Mouse (Mus musculus) embryo, embryonic 10 days (tissue): ENCODE measurements around the gene Gm5483.
"Not testable (repeated sequence)": the region's sequence is repeated elsewhere in the genome, so short reads cannot be mapped to it uniquely, and the experiment has no call there.

Experiments used
- DNase-seq: peaks from one replicate; pipeline ENCODE4 v3.0.0-alpha.2; 2015; ENCODE audit warnings: low spot score

Gene Gm5483

GRCm38 (mm10) chr16:36183912-36184311 is at the start of gene Gm5483:
Gm5483 (plus strand) TSS chr16:36184212.
- DNase-seq = not testable (repeated sequence)

GRCm38 (mm10) chr16:36138201-36138600 is 45.8 kb upstream of the Gm5483 start:
- DNase-seq = no peak

GRCm38 (mm10) chr16:36156402-36156975 is 27.5 kb upstream of the Gm5483 start, which contains the start of gene Stfa2l1:
Stfa2l1 (plus strand) TSS chr16:36156811.
- DNase-seq = no peak

GRCm38 (mm10) chr16:36167841-36168240 is 16.2 kb upstream of the Gm5483 start:
- not testable (repeated sequence) for DNase-seq

- DNase-seq = no peak
Observed at GRCm38 (mm10) chr16:36176108-36176507, 7.9 kb upstream of the Gm5483 start.

GRCm38 (mm10) chr16:36179910-36180309 is 4.1 kb upstream of the Gm5483 start:
- no peak for DNase-seq

- DNase-seq = peak; percentile 7
Observed at GRCm38 (mm10) chr16:36199226-36199625, 15.2 kb downstream of the Gm5483 start.

- DNase-seq = no peak
Observed at GRCm38 (mm10) chr16:36203846-36204245, 19.8 kb downstream of the Gm5483 start.

GRCm38 (mm10) chr16:36205684-36206083 is 21.7 kb downstream of the Gm5483 start:
- DNase-seq = not testable (repeated sequence)

- DNase-seq = no peak
Observed at GRCm38 (mm10) chr16:36209967-36210453, 26.0 kb downstream of the Gm5483 start, which contains the start of gene Gm5416. Gm5416 (plus strand) TSS chr16:36210403.

- not testable (repeated sequence) for DNase-seq
Observed at GRCm38 (mm10) chr16:36221168-36221567, 37.2 kb downstream of the Gm5483 start, which contains the start of gene 2010005H15Rik. 2010005H15Rik (plus strand) TSS chr16:36221468.
